Mouse (Mus musculus): Measurements from ENCODE around the gene Ank.

DNA sequence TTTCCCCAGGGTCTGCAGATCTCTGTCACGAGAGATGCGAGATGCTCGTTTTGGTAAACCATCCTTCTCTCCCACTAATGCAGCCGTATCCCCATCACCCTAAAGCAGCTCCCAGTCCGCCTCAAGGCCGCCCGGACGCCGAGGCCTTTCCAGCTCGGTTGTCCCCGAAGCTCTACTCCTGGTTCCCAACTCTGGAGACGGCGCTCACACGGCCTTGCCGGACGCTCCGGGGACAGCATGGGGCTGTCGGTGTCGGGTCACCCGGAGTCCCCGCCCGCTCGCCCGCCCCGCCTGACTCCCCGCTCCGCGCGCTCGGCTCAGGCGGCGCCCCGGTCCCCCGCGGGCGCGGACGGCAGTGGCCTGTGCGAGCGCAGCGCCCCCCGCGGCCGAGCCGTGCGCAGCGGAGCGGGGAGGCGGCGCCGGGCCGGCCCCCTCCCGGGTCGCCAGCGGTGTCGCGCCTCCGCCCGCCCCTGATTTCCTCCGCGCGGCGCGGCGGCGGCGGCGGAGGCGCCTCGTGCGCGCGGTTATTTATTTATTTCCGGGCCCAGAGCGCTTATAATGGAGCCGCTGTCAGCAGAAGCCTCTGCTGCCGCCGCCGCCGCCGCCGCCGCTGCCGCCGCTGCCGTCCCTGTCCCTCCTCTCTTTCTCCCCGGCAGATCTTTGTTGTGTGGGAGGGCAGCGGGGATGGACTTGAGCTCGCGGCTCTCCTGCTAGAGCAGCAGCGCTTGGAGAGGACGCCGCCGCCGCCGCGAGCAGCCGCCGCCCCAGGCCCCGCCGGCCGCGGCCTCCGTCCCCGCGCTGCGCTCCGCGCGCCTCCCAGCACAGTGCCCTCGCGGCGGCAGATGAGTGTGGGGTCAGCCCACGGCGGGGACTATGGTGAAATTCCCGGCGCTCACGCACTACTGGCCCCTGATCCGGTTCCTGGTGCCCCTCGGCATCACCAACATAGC lies at the start of gene Ank:
- peak; percentile 13 for TF ChIP-seq CTCF (IDR thresholded peaks at IDR 0.05; ENCODE audit: low read depth, low read length)
- no peak for TF ChIP-seq POLR2A (IDR thresholded peaks at IDR 0.05; ENCODE audit: insufficient read depth, low read length)

All from ES-Bruce4 (cell line).